Mouse (Mus musculus): ENCODE results near the gene Atg16l2.

- TF ChIP-seq CTCF (IDR thresholded peaks at IDR 0.05; ENCODE audit: low read depth), result no peak
- TF ChIP-seq EP300 (optimal IDR thresholded peaks at IDR 0.05), result no peak
Measured at GRCm38 (mm10) chr7:101216724-101217123, 85.3 kb downstream of the Atg16l2 start.
